Mouse (Mus musculus) hindbrain, embryonic 13.5 days (tissue): ENCODE data around the gene Cd6. TPM values are rescaled to one million over a fixed set of nuclear protein-coding genes. Genes with fewer than 3 reads are reported as not detected.

ENCODE experiments used
- ATAC-seq: fragments of 200-750 bp; cut with Nextera tagmentation; 2 replicates; pipeline ENCODE4 v1.8.0; 2017; ENCODE audit warnings: moderate TSS enrichment; ENCODE audit not compliant: low FRiP score
- H3K27ac ChIP-seq: fragments of 300-500 bp; sonication (generic); 2 replicates; pipeline ENCODE4 v1.5.1; 2015; ENCODE audit warnings: inconsistent platforms, mild to moderate bottlenecking, moderate library complexity
- H3K27me3 ChIP-seq: fragments of 300-500 bp; sonication (generic); 2 replicates; pipeline ENCODE4 v1.6.1; 2015; ENCODE audit warnings: mild to moderate bottlenecking, inconsistent platforms
- H3K36me3 ChIP-seq: fragments of 300-500 bp; sonication (generic); 2 replicates; pipeline ENCODE4 v1.6.1; 2015; ENCODE audit warnings: mild to moderate bottlenecking, inconsistent platforms
- H3K4me1 ChIP-seq: fragments of 300-500 bp; sonication (generic); replicated peaks from 2 replicates; pipeline ENCODE4 v1.6.1; 2015; ENCODE audit warnings: inconsistent platforms
- H3K4me2 ChIP-seq: fragments of 300-500 bp; sonication (generic); 2 replicates; pipeline ENCODE4 v1.6.1; 2015; ENCODE audit warnings: inconsistent platforms, mild to moderate bottlenecking, moderate library complexity
- H3K4me3 ChIP-seq: fragments of 300-500 bp; sonication (generic); 2 replicates; pipeline ENCODE4 v1.5.1; 2015; ENCODE audit warnings: mild to moderate bottlenecking, inconsistent platforms
- H3K9ac ChIP-seq: fragments of 300-500 bp; sonication (generic); 2 replicates; pipeline ENCODE4 v1.6.1; 2015; ENCODE audit warnings: mild to moderate bottlenecking, inconsistent platforms
- H3K9me3 ChIP-seq: fragments of 300-500 bp; sonication (generic); 2 replicates; pipeline ENCODE4 v1.6.1; 2016; ENCODE audit warnings: inconsistent platforms
- WGBS: fragments of 180-500 bp; shearing (Covaris S2); methylation state at CpG from one replicate; pipeline ENCODE4 v1.1.7; 2015; 5-methylcytosine and 5-hydroxymethylcytosine counted together
- polyA plus RNA-seq: library from polyadenylated mRNA; unstranded; fragments of >200 nt; fragmentation: Nextera tagmentation; extraction: Ambion mirVana; gene quantifications from 2 replicates; pipeline ENCODE4 v1.2.1, GENCODE M21; 2015

The Cd6 gene
- polyA plus RNA-seq, 1 experiment from 2014 or later: not detected

DNA sequence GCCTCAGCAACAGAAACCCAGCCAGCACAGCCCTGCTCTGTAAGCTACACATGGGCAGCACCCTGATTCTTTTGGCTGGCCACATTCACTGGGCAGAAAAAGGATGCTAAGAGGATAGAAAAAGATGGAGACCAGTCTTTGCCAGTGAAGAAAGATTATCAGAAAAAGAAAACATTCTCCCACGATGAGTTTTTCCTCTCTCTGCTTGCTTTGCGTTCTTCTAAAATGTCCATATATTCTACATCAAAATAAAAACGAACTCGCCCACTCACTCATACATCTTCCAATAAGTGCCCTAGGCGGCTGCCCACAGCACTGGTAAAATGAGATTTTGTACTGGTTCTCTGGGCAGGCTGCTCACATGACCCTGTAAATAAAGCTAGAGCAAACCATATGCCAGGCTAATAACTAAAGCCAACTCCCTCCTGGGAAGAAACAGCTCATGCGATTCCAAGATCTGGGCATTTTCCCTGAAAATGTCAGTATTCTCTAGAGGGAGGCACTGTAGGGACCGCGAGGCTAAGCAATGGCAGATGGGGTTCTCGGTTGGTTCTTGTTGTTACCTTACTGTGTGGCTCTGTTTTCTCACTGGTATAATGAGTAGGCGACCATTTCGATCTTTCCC, 24.1 kb downstream of the Cd6 start:
- H3K9me3 ChIP-seq: no peaks in the 10 kb centered on the region
- H3K36me3 ChIP-seq: no peaks in the 10 kb centered on the region
- peaks cover 15% of the 10 kb centered on the region for H3K4me1 ChIP-seq
- H3K9ac ChIP-seq: no peak overlapping the region
- WGBS: 80% methylated on average over 11 of the region's 11 CpGs
- no peak overlapping the region for H3K4me3 ChIP-seq
- H3K27me3 ChIP-seq: no peaks in the 10 kb centered on the region
- no peak overlapping the region for H3K27ac ChIP-seq
- no peak overlapping the region for H3K4me2 ChIP-seq
- ATAC-seq: no peak

DNA sequence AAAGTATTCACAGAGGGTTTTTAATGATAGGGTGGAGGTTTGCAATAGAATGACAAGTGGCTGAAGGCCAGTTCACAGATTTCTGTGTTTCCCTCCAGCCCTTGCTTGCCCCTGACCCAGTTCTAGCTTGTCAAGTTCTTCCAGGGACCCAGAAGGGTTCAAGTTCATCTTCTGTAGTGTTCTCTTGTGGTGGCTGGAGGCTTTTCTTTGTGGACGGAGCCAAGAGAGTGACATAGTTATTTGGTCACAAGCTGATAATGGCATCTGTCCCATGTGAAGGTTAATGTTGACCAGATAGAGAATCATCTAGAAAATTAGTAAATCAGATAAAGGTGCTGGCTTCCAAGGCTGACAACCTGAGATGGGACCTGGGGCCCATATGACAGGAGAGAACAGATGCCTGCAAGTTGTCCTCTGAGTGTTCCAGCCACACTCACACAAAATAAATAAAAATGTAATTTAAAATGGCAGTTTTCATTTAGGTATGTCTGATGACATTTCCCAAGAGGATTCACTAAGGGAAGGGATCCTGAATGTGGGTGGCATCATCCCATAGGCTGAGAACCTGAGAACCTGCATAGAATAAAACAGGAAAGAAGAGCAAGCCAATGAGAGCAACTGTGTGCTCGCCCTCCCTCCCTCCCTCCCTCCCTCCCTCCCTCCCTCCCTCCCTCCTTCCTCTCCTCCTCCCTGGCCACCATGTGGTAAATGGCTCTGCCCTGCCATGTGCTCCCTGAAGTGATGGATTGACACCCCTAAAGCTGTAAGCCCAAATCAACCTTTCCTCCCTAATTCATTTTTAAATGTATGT, 24.8 kb downstream of the Cd6 start:
- H3K9me3 ChIP-seq: no peaks in the 10 kb centered on the region
- no peaks in the 10 kb centered on the region for H3K36me3 ChIP-seq
- H3K27ac ChIP-seq: no peak overlapping the region
- peaks cover 12% of the 10 kb centered on the region for H3K4me1 ChIP-seq
- WGBS: 75% methylated on average over 2 of the region's 2 CpGs
- no peak overlapping the region for H3K4me3 ChIP-seq
- ATAC-seq: no peak
- H3K9ac ChIP-seq: no peak overlapping the region
- no peak overlapping the region for H3K4me2 ChIP-seq
- H3K27me3 ChIP-seq: no peaks in the 10 kb centered on the region

DNA sequence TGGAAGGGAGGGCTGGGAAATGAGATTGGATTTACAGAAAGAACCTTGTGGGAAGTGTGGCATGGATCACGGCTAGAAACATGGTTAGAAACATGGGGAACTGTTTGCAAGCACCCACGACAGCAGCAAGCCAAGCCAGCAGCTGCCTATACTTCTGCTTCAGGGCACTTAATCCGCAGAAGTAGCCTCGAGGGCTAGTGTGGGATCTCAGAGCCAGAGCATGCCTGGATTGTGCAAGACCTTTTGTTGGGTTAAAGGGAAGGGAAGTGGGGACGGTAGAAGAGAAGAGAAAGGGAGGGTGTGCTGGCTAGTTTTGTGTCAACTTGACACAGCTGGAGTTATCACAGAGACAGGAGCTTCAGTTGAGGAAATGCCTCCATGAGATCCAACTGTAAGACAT, 26.1 kb downstream of the Cd6 start:
- WGBS: 78% methylated on average over 5 of the region's 5 CpGs
- Histone ChIP-seq H3K9ac (no peak overlapping the region), H3K4me1 (no peaks in the 10 kb centered on the region), H3K4me3 (no peak overlapping the region), H3K9me3 (no peaks in the 10 kb centered on the region), H3K36me3 (no peaks in the 10 kb centered on the region), H3K4me2 (no peak overlapping the region), H3K27me3 (0 out of 2 replicates have a peak, but pooled peaks cover 3% of the 10 kb centered on the region), H3K27ac (no peak overlapping the region)
- ATAC-seq: no peak

DNA sequence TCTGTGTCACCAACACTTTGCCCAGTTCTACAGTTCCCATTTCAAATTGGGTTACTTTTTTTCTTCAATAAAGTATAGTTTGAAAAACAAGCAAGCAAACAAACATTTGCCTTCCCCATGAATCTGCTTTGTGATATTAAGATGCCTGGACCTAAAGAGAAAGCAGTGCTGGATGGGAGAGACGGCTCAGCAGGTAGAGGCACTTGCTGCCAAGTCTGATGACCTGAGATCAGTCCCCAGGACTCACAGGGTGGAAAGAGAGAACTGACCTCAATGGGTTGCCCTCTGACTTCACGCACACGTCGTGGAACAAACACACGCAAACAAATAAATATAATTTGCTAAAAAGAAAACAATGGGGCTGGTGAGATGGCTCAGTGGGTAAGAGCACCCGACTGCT, 28.0 kb downstream of the Cd6 start:
- 0 out of 2 replicates have a peak, but pooled peaks cover 3% of the 10 kb centered on the region for H3K27me3 ChIP-seq
- H3K4me2 ChIP-seq: no peak overlapping the region
- H3K27ac ChIP-seq: no peak overlapping the region
- H3K9me3 ChIP-seq: no peaks in the 10 kb centered on the region
- H3K9ac ChIP-seq: no peak overlapping the region
- H3K4me3 ChIP-seq: no peak overlapping the region
- no peaks in the 10 kb centered on the region for H3K36me3 ChIP-seq
- no peaks in the 10 kb centered on the region for H3K4me1 ChIP-seq
- WGBS: 87% methylated on average over 6 of the region's 6 CpGs
- ATAC-seq: no peak

DNA sequence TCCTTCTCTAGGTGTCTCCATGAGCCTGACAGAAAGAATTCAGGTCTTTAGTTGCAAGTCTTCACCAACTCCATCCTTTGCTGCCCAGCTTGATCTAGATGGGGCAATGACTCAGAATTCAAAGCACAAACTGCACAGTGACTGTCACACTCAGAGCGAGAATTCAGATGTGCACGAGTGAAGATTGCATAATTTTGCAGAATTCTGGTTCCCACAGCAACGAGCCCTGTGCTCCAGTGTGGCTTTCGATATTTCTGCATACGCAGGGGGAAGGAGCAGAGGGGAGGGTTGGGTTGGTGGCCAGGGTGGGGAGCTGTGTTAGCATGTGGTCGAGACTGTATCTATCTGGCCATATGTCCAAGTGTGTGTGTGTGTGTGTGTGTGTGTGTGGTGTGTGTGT, 28.8 kb downstream of the Cd6 start:
- no peak overlapping the region for H3K4me3 ChIP-seq
- H3K4me2 ChIP-seq: no peak overlapping the region
- no peak overlapping the region for H3K27ac ChIP-seq
- no peaks in the 10 kb centered on the region for H3K9me3 ChIP-seq
- no peaks in the 10 kb centered on the region; the same call in 1 of the 2 replicates for H3K4me1 ChIP-seq
- H3K27me3 ChIP-seq: 0 out of 2 replicates have a peak, but pooled peaks cover 3% of the 10 kb centered on the region
- no peaks in the 10 kb centered on the region for H3K36me3 ChIP-seq
- no peak for ATAC-seq
- WGBS: 69% methylated on average over 6 of the region's 6 CpGs
- no peak overlapping the region for H3K9ac ChIP-seq

DNA sequence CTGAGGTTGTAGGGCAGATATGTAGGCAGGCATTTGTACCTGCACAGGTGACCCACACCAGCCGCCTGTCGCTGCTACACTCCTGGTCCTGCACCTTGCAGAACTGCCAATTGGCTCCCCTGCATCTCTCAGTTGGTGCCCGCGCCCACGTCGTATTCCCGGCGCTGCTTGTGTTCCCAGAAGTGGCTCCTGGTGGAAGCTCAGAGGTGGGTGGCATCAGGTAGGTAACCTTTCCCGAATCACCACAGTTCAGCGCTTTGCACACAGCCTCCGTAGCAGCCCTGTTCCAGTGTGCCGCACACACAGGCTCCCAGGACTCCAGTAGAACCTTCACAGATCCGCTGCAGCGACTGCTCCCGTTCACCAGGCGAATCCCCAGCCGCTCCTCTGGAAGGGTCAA, 30.7 kb downstream of the Cd6 start:
- 93% methylated on average over 17 of the region's 17 CpGs for WGBS
- no peak for ATAC-seq
- no peaks in the 10 kb centered on the region; the same call in 1 of the 2 replicates for H3K4me1 ChIP-seq

DNA sequence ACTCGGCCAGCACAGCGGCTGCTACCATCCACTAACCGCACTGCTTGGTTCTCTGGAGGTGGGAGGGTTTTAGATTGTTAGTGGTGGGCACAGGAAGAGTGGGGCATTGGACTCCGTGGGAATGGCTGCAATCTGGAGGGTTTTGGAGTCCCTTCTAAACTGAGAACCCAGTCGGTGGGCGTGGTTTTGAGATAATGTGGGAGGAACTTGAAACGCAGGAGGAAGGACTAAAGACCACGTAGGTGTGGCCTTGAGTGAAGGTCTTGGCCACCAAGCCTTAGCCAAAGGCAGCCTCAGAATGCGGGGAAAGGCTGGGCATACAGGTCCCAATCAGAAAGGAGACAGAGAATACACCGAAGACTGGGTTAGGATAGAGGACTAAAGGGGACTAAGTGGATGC, 31.3 kb downstream of the Cd6 start:
- no peaks in the 10 kb centered on the region for H3K36me3 ChIP-seq
- H3K4me2 ChIP-seq: no peak overlapping the region
- H3K27ac ChIP-seq: no peak overlapping the region
- H3K27me3 ChIP-seq: 0 out of 2 replicates have a peak, but pooled peaks cover 3% of the 10 kb centered on the region
- no peaks in the 10 kb centered on the region; the same call in 1 of the 2 replicates for H3K4me1 ChIP-seq
- H3K9ac ChIP-seq: no peak overlapping the region
- H3K4me3 ChIP-seq: no peak overlapping the region
- no peaks in the 10 kb centered on the region for H3K9me3 ChIP-seq
- WGBS: 77% methylated on average over 10 of the region's 10 CpGs
- no peak for ATAC-seq

More for the DNA sequence above, 30.7 kb downstream of the Cd6 start:
- H3K9ac ChIP-seq: no peak overlapping the region
- H3K36me3 ChIP-seq: no peaks in the 10 kb centered on the region
- H3K27me3 ChIP-seq: 0 out of 2 replicates have a peak, but pooled peaks cover 3% of the 10 kb centered on the region
- no peaks in the 10 kb centered on the region for H3K9me3 ChIP-seq
- H3K4me2 ChIP-seq: no peak overlapping the region
- no peak overlapping the region for H3K4me3 ChIP-seq
- H3K27ac ChIP-seq: no peak overlapping the region

DNA sequence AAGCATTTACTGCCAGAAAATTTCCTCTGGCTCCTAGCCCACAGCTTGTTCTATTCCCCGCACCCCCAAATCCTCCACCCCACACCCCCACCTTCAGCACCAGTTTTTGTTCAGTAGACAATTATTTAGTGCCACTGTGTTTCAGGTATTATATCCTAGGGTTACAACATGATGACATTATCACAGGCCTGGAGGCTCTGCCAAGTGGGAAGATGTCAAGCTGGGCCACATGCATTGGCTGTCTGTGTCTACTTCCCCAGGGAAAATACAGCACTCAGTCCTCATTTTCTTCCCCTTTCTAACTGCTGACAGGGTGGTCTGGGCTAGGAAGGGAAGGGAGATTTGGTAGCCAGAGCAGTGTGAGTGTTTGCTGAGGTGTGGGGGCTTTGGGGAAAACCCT, 34.9 kb downstream of the Cd6 start:
- H3K9me3 ChIP-seq: no peaks in the 10 kb centered on the region
- no peak overlapping the region for H3K4me2 ChIP-seq
- H3K27ac ChIP-seq: no peak overlapping the region
- no peak for ATAC-seq
- no peak overlapping the region for H3K9ac ChIP-seq
- H3K4me1 ChIP-seq: no peaks in the 10 kb centered on the region; the same call in 1 of the 2 replicates
- no peak overlapping the region for H3K4me3 ChIP-seq
- H3K27me3 ChIP-seq: 0 out of 2 replicates have a peak, but pooled peaks cover 3% of the 10 kb centered on the region
- H3K36me3 ChIP-seq: no peaks in the 10 kb centered on the region
- 88% methylated on average over 1 of the region's 1 CpGs for WGBS

DNA sequence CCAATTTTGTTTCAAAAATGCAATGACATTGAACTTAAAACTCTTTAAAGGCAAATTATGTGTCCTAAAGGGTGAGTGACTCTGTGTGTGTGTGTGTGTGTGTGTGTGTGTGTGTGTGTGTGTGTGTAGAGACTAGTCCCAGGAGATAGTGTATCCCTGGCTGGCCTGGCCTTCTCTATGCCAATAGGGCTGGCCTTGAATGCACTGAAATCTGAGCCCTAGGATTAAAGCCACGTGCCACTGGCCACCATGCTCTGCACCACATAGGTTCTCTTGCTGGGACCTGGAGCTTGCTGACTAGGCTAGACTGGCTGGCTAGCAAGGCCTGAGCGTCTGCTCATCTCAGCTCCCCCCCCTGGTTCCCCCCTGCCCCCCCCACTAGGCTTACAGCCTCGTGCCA, 36.8 kb downstream of the Cd6 start:
- Histone ChIP-seq H3K4me3 (no peak overlapping the region), H3K27me3 (no peaks in the 10 kb centered on the region)
- 58% methylated on average over 3 of the region's 3 CpGs for WGBS

DNA sequence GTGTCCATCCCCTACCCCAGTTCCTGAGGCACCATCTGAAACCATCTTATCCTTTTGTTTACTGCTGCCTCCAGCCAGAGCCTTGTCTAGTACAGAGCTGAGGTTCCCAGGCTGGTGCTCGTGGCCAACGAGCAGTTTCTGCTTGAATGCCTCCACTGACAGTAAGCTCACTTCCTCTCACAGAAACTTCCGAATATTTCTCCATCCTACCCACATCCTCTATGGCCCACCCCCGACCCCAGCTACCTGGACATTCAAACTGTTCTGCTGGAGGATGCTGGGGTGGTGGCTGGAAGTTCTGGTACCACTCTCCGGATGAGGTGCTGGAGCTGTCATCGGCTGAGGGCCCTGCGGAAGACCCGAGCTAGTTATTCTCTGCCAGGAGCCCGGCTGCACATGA, 39.5 kb downstream of the Cd6 start:
- no peak for ATAC-seq
- no peaks in the 10 kb centered on the region for H3K27me3 ChIP-seq
- H3K4me1 ChIP-seq: no peaks in the 10 kb centered on the region; the same call in 1 of the 2 replicates
- H3K4me2 ChIP-seq: no peak overlapping the region
- no peaks in the 10 kb centered on the region for H3K9me3 ChIP-seq
- WGBS: 81% methylated on average over 9 of the region's 9 CpGs
- H3K27ac ChIP-seq: no peak overlapping the region
- no peak overlapping the region for H3K4me3 ChIP-seq
- H3K9ac ChIP-seq: no peak overlapping the region
- no peaks in the 10 kb centered on the region for H3K36me3 ChIP-seq

More for the DNA sequence above, 36.8 kb downstream of the Cd6 start:
- no peaks in the 10 kb centered on the region for H3K9me3 ChIP-seq
- H3K36me3 ChIP-seq: no peaks in the 10 kb centered on the region
- no peak for ATAC-seq
- no peak overlapping the region for H3K9ac ChIP-seq
- H3K27ac ChIP-seq: no peak overlapping the region
- no peak overlapping the region for H3K4me2 ChIP-seq
- H3K4me1 ChIP-seq: no peaks in the 10 kb centered on the region; the same call in 1 of the 2 replicates

DNA sequence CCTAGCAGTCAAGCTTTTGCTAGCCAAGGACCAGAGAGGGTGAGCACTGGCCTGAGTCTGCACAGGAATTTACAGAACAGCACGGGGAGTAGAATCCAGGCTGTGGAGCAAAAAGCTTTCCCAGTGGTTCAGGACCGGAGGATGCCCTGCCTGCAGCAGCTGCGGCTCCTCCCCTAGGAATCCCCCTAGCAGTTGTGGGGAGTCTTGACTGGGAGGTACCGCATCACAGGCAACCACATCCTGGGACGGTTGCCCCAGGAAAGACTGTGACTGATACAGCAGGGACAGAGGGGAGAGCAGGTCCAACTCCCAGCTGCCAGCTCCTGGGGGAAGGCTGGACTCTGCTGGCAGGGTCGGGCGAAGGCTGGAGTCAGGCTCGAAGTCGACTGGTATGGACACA, 41.6 kb downstream of the Cd6 start:
- Histone ChIP-seq H3K36me3 (no peaks in the 10 kb centered on the region), H3K9me3 (no peaks in the 10 kb centered on the region), H3K4me1 (peaks cover 8% of the 10 kb centered on the region; the same call in 1 of the 2 replicates), H3K4me3 (no peak overlapping the region), H3K4me2 (no peak overlapping the region), H3K9ac (no peak overlapping the region), H3K27me3 (no peaks in the 10 kb centered on the region), H3K27ac (no peak overlapping the region)
- no peak for ATAC-seq
- WGBS: 70% methylated on average over 9 of the region's 9 CpGs

DNA sequence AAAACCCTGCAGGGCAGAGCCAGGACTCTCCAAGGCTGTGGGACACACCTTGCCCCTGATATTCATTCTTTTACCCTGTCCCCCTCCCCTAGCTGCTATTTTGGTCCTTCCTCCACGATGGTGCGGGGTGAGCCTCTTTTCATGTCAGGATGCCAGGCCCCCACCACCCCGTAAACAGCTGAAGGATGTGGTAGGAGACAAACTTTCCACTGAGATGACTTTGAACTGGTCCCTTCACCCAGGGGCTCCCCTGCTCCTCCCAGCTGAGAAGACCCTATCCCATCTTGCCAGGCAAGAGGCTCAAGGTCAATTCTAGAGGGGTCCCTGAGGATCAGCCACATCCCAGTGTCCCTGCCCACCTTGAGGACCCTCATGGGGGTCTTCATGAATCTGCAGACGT, 42.5 kb downstream of the Cd6 start:
- Histone ChIP-seq H3K27me3 (no peaks in the 10 kb centered on the region), H3K4me1 (peaks cover 8% of the 10 kb centered on the region; the same call in 1 of the 2 replicates), H3K9me3 (no peaks in the 10 kb centered on the region), H3K27ac (no peak overlapping the region), H3K4me3 (no peak overlapping the region), H3K4me2 (no peak overlapping the region), H3K9ac (no peak overlapping the region), H3K36me3 (no peaks in the 10 kb centered on the region)
- no peak for ATAC-seq
- WGBS: 87% methylated on average over 4 of the region's 4 CpGs
